Mouse (Mus musculus) bone marrow, adult 2 months (tissue): ENCODE results near the gene Snrpd2.

Source experiments
- CTCF ChIP-seq: fragments of 200-500 bp; IDR thresholded peaks from 2 replicates; pipeline ENCODE4 v1.5.1; 2011; ENCODE audit warnings: low read length, control low read depth; ENCODE audit not compliant: control insufficient read depth, insufficient read depth
- POLR2A ChIP-seq: fragments of 200-500 bp; IDR thresholded peaks from 2 replicates; pipeline ENCODE4 v1.6.1; 2011; ENCODE audit warnings: low read depth, mild to moderate bottlenecking, control low read depth, low read length, borderline replicate concordance; ENCODE audit not compliant: control insufficient read depth

- TF ChIP-seq CTCF: peak; percentile 73
- no peak for TF ChIP-seq POLR2A
Measured at GRCm38 (mm10) chr7:19197985-19198384, 48.5 kb downstream of the Snrpd2 start.
